Comparison of ENCODE assay signal across 14 mouse cellular contexts in genomic region chr2:106182051-106182450, GRCm38 (mm10).
A peak's percentile ranks its signal among the peaks of the same experiment; 100 is the strongest.
DNase-seq lines count a peak whose midpoint lies in the region; ATAC-seq lines count a peak whose summit lies in the region.
"Had no signal": no experiment of that assay in that cellular context is flagged by ENCODE, and none has a peak within 500 bp of the region (broad histone marks: within the 10 kb centered on the region; RNA-seq: fewer than 3 reads in every experiment).

No protein-coding gene starts in this region.

- no peak overlapping the region for H3K27ac ChIP-seq in limb, embryonic 12.5 days
- no peak overlapping the region for H3K27ac ChIP-seq in limb, embryonic 10.5 days
- no peak overlapping the region for H3K27ac ChIP-seq in midbrain, embryonic 11.5 days (ENCODE audit: low read depth, low read length)
- H3K27ac ChIP-seq: macrophage had no signal

- ATAC-seq in cerebellum, adult (ENCODE audit: insufficient number of reproducible peaks, low FRiP score, low TSS enrichment), result 0 out of 2 replicates have a peak, but pooled peaks have one; percentile 32
- ATAC-seq in limb, embryonic 12.5 days (ENCODE audit: insufficient number of reproducible peaks, insufficient read depth, low FRiP score, low TSS enrichment, low read depth), result no peak
- peak; percentile 86 for ATAC-seq in midbrain, embryonic 11.5 days (ENCODE audit: low FRiP score)
- no peak for ATAC-seq in erythroid progenitor cell, adult 5-6 weeks (replicated peaks; ENCODE audit: low FRiP score, poor library complexity, severe bottlenecking)
- no peak for ATAC-seq in megakaryocyte-erythroid progenitor cell, adult 5-6 weeks (replicated peaks; ENCODE audit: low FRiP score, low TSS enrichment, poor library complexity, severe bottlenecking)
- ATAC-seq: activated CD4-positive, CD25-positive, alpha-beta regulatory T cell, adult 4 months had no signal

- 3% methylated on average over 9 of the region's 10 CpGs for WGBS in limb, embryonic 12.5 days
- WGBS in limb, embryonic 10.5 days, result 7% methylated on average over 9 of the region's 10 CpGs
- 5% methylated on average over 10 of the region's 10 CpGs for WGBS in midbrain, embryonic 11.5 days

- peaks cover 19% of the 10 kb centered on the region; the same call in 1 of the 2 replicates for H3K27me3 ChIP-seq in limb, embryonic 12.5 days
- H3K27me3 ChIP-seq in limb, embryonic 10.5 days (ENCODE audit: low read depth, poor library complexity, severe bottlenecking), result peaks cover 14% of the 10 kb centered on the region; the same call in 1 of the 2 replicates
- peaks cover 2% of the 10 kb centered on the region; the same call in 1 of the 2 replicates for H3K27me3 ChIP-seq in midbrain, embryonic 11.5 days (ENCODE audit: control insufficient read depth, insufficient read depth, low read length)

- H3K9ac ChIP-seq in limb, embryonic 12.5 days (replicated peaks), result no peak overlapping the region
- H3K9ac ChIP-seq in midbrain, embryonic 11.5 days (ENCODE audit: low read length), result no peak overlapping the region

- H3K36me3 ChIP-seq in limb, embryonic 12.5 days, result no peaks in the 10 kb centered on the region
- H3K36me3 ChIP-seq in limb, embryonic 10.5 days, result no peaks in the 10 kb centered on the region
- no peaks in the 10 kb centered on the region for H3K36me3 ChIP-seq in midbrain, embryonic 11.5 days (ENCODE audit: control insufficient read depth, insufficient read depth, low read length)

- H3K4me2 ChIP-seq in limb, embryonic 12.5 days, result peak overlapping the region; percentile 39
- peak overlapping the region; percentile 38; the same call in 1 of the 2 replicates for H3K4me2 ChIP-seq in midbrain, embryonic 11.5 days

- H3K4me3 ChIP-seq in limb, embryonic 12.5 days (replicated peaks), result no peak overlapping the region
- H3K4me3 ChIP-seq in limb, embryonic 10.5 days, result no peak overlapping the region
- H3K4me3 ChIP-seq in midbrain, embryonic 11.5 days (ENCODE audit: low read depth, low read length), result 0 out of 2 replicates have a peak overlapping the region, but pooled peaks have one; percentile 16
- H3K4me3 ChIP-seq: erythroblast, embryonic 14.5 days had no signal

- peaks cover 4% of the 10 kb centered on the region; the same call in 1 of the 2 replicates for H3K4me1 ChIP-seq in limb, embryonic 12.5 days (replicated peaks)
- H3K4me1 ChIP-seq in limb, embryonic 10.5 days, result no peaks in the 10 kb centered on the region
- H3K4me1 ChIP-seq in midbrain, embryonic 11.5 days (ENCODE audit: control insufficient read depth, insufficient read depth, low read length), result peaks cover 6% of the 10 kb centered on the region; the same call in 1 of the 2 replicates

- no peaks in the 10 kb centered on the region for H3K9me3 ChIP-seq in limb, embryonic 12.5 days
- H3K9me3 ChIP-seq in limb, embryonic 10.5 days (replicated peaks), result no peaks in the 10 kb centered on the region
- H3K9me3 ChIP-seq in midbrain, embryonic 11.5 days (ENCODE audit: control insufficient read depth, low read length), result no peaks in the 10 kb centered on the region

- no peak for DNase-seq in cerebellum, adult 11 months
- no peak for DNase-seq in limb, embryonic 10.5 days (ENCODE audit: low spot score)
- DNase-seq in midbrain, embryonic 11.5 days (ENCODE audit: low spot score, missing footprints), result peak; percentile 88
- peak; percentile 83 for DNase-seq in retina, postnatal 1 day
- DNase-seq: cerebellum, adult 2 months; heart, adult 11 months; thymus, postnatal 36 days had no signal

Comparison
In these comparisons a context has a peak if more than half of its experiments do, and no peak if none do; other contexts are left out.
1. ATAC-seq: peak in cerebellum, adult (single experiment) and midbrain, embryonic 11.5 days (single experiment); none in limb, embryonic 12.5 days (single experiment), erythroid progenitor cell, adult 5-6 weeks (single experiment) and megakaryocyte-erythroid progenitor cell, adult 5-6 weeks (single experiment).
2. DNase-seq: peak in midbrain, embryonic 11.5 days (single experiment) and retina, postnatal 1 day (single experiment); none in cerebellum, adult 11 months (single experiment) and limb, embryonic 10.5 days (single experiment).